Mouse (Mus musculus) frontal cortex, postnatal 25 days (tissue): Measurements from ENCODE around the gene Ap1m1.

Source experiments
- DNase-seq, 2 experiments: peaks; one replicate each; pipeline ENCODE4 v3.0.0; 2022; ENCODE audit warnings: low spot score in 2 of 2

Gene Ap1m1

GRCm38 (mm10) chr8:72259862-72260261 is 20.0 kb downstream of the Ap1m1 start:
- no peak for DNase-seq

- no peak for DNase-seq
Measured at GRCm38 (mm10) chr8:72260585-72260984, 20.8 kb downstream of the Ap1m1 start.

GRCm38 (mm10) chr8:72261019-72261418 is 21.2 kb downstream of the Ap1m1 start:
- DNase-seq = no peak

GRCm38 (mm10) chr8:72261431-72261830 is 21.6 kb downstream of the Ap1m1 start:
- no peak for DNase-seq

GRCm38 (mm10) chr8:72261872-72262271 is 22.1 kb downstream of the Ap1m1 start:
- DNase-seq = no peak

GRCm38 (mm10) chr8:72262756-72263155 is 22.9 kb downstream of the Ap1m1 start:
- no peak for DNase-seq

GRCm38 (mm10) chr8:72263451-72263850 is 23.6 kb downstream of the Ap1m1 start:
- DNase-seq = no peak

- no peak for DNase-seq
Measured at GRCm38 (mm10) chr8:72265342-72265741, 25.5 kb downstream of the Ap1m1 start.

- DNase-seq = no peak
Measured at GRCm38 (mm10) chr8:72266671-72267070, 26.9 kb downstream of the Ap1m1 start.

GRCm38 (mm10) chr8:72267106-72267505 is 27.3 kb downstream of the Ap1m1 start:
- no peak for DNase-seq

GRCm38 (mm10) chr8:72268356-72268755 is 28.5 kb downstream of the Ap1m1 start:
- DNase-seq = no peak

GRCm38 (mm10) chr8:72270606-72271005 is 30.8 kb downstream of the Ap1m1 start:
- DNase-seq = no peak

- no peak for DNase-seq
Measured at GRCm38 (mm10) chr8:72271051-72271660, 31.3 kb downstream of the Ap1m1 start.

GRCm38 (mm10) chr8:72271691-72272090 is 31.9 kb downstream of the Ap1m1 start:
- no peak for DNase-seq

GRCm38 (mm10) chr8:72272361-72272760 is 32.5 kb downstream of the Ap1m1 start:
- peak; percentile 26 to 31 for DNase-seq

- no peak for DNase-seq
Measured at GRCm38 (mm10) chr8:72273111-72273770, 33.4 kb downstream of the Ap1m1 start.

- no peak for DNase-seq
Measured at GRCm38 (mm10) chr8:72273807-72274206, 34.0 kb downstream of the Ap1m1 start.

GRCm38 (mm10) chr8:72277244-72277643 is 37.4 kb downstream of the Ap1m1 start:
- no peak for DNase-seq

GRCm38 (mm10) chr8:72279151-72279550 is 39.3 kb downstream of the Ap1m1 start:
- no peak for DNase-seq

- no peak for DNase-seq
Measured at GRCm38 (mm10) chr8:72281634-72282033, 41.8 kb downstream of the Ap1m1 start.

- no peak for DNase-seq
Measured at GRCm38 (mm10) chr8:72285285-72285684, 45.5 kb downstream of the Ap1m1 start.

- no peak for DNase-seq
Measured at GRCm38 (mm10) chr8:72289051-72289450, 49.2 kb downstream of the Ap1m1 start.

GRCm38 (mm10) chr8:72291104-72291503 is 51.3 kb downstream of the Ap1m1 start:
- DNase-seq = no peak

GRCm38 (mm10) chr8:72293309-72293708 is 53.5 kb downstream of the Ap1m1 start:
- no peak for DNase-seq
